Mouse (Mus musculus) limb, embryonic 11.5 days (tissue): Measurements from ENCODE around the gene Capn11. TPM values are rescaled to one million over a fixed set of nuclear protein-coding genes. Genes with fewer than 3 reads are reported as not detected.

ENCODE experiments used
- ATAC-seq: fragments of 200-750 bp; cut with Nextera tagmentation; 2 replicates; pipeline ENCODE4 v1.8.0; 2017; ENCODE audit warnings: low read depth; ENCODE audit not compliant: insufficient number of reproducible peaks, low FRiP score, low TSS enrichment
- DNase-seq: peaks from one replicate; pipeline ENCODE4 v3.0.0-alpha.2; 2015; ENCODE audit warnings: low spot score
- H3K27ac ChIP-seq: fragments of 300-500 bp; sonication (generic); replicated peaks from 2 replicates; pipeline ENCODE4 v1.5.1; 2014; ENCODE audit warnings: low read depth, mild to moderate bottlenecking, low read length
- H3K27me3 ChIP-seq: fragments of 300-500 bp; sonication (generic); 2 replicates; pipeline ENCODE4 v1.6.1; 2014; ENCODE audit warnings: mild to moderate bottlenecking, low read length, mixed read lengths; ENCODE audit not compliant: control insufficient read depth, insufficient read depth
- H3K36me3 ChIP-seq: fragments of 300-500 bp; sonication (generic); 2 replicates; pipeline ENCODE4 v1.6.1; 2014; ENCODE audit warnings: mild to moderate bottlenecking, low read length, moderate library complexity, mixed read lengths; ENCODE audit not compliant: control insufficient read depth, insufficient read depth
- H3K4me1 ChIP-seq: fragments of 300-500 bp; sonication (generic); 2 replicates; pipeline ENCODE4 v1.6.1; 2014; ENCODE audit warnings: low read length, mixed read lengths; ENCODE audit not compliant: control insufficient read depth, insufficient read depth
- H3K4me2 ChIP-seq: fragments of 300-500 bp; sonication (generic); 2 replicates; pipeline ENCODE4 v1.6.1; 2014; ENCODE audit warnings: low read depth, mild to moderate bottlenecking, moderate library complexity; ENCODE audit not compliant: severe bottlenecking
- H3K4me3 ChIP-seq: fragments of 300-500 bp; sonication (generic); 2 replicates; pipeline ENCODE4 v1.5.1; 2014; ENCODE audit warnings: low read depth, low read length
- H3K9ac ChIP-seq: fragments of 300-500 bp; sonication (generic); 2 replicates; pipeline ENCODE4 v1.6.1; 2014; ENCODE audit warnings: mild to moderate bottlenecking, low read length
- H3K9me3 ChIP-seq: fragments of 300-500 bp; sonication (generic); 2 replicates; pipeline ENCODE4 v1.6.1; 2016; ENCODE audit warnings: low read length; ENCODE audit not compliant: control insufficient read depth
- WGBS: fragments of 180-500 bp; shearing (Covaris S2); extraction: QIAGEN DNeasy Blood & Tissue Kit; methylation state at CpG from one replicate; pipeline ENCODE4 v1.1.7; 2014; 5-methylcytosine and 5-hydroxymethylcytosine counted together
- polyA plus RNA-seq: library from polyadenylated mRNA; unstranded; fragments of >200 nt; fragmentation: Nextera tagmentation; extraction: Ambion mirVana; gene quantifications from 2 replicates; pipeline ENCODE4 v1.2.1, GENCODE M21; 2014

Gene Capn11
- polyA plus RNA-seq, 1 experiment from 2014 or later, result 0.81 TPM

GRCm38 (mm10) chr17:45582188-45582587 lies 76.9 kb downstream of the Capn11 start:
- DNase-seq, result no peak
- no peak for ATAC-seq
- WGBS, result 93% methylated on average over 6 of the region's 6 CpGs
- H3K27ac ChIP-seq, result no peak overlapping the region
- no peak overlapping the region for H3K4me3 ChIP-seq
- no peaks in the 10 kb centered on the region for H3K27me3 ChIP-seq
- no peak overlapping the region for H3K9ac ChIP-seq
- H3K4me2 ChIP-seq, result no peak overlapping the region
- H3K9me3 ChIP-seq, result no peaks in the 10 kb centered on the region
- no peaks in the 10 kb centered on the region for H3K36me3 ChIP-seq
- peaks cover 14% of the 10 kb centered on the region for H3K4me1 ChIP-seq

GRCm38 (mm10) chr17:45581567-45581983 lies 77.5 kb downstream of the Capn11 start:
- H3K4me3 ChIP-seq, result no peak overlapping the region
- no peaks in the 10 kb centered on the region for H3K36me3 ChIP-seq
- ATAC-seq (no peak), DNase-seq (peak; percentile 85)
- WGBS, result 18% methylated on average over 2 of the region's 2 CpGs
- no peak overlapping the region for H3K4me2 ChIP-seq
- no peaks in the 10 kb centered on the region for H3K9me3 ChIP-seq
- no peaks in the 10 kb centered on the region for H3K27me3 ChIP-seq
- no peak overlapping the region for H3K27ac ChIP-seq
- H3K9ac ChIP-seq, result no peak overlapping the region
- peaks cover 14% of the 10 kb centered on the region for H3K4me1 ChIP-seq

GRCm38 (mm10) chr17:45580958-45581477 lies 78.1 kb downstream of the Capn11 start:
- H3K36me3 ChIP-seq, result no peaks in the 10 kb centered on the region
- H3K4me2 ChIP-seq, result no peak overlapping the region
- H3K27ac ChIP-seq, result no peak overlapping the region
- H3K27me3 ChIP-seq, result no peaks in the 10 kb centered on the region
- DNase-seq, result no peak
- peaks cover 14% of the 10 kb centered on the region for H3K4me1 ChIP-seq
- no peak overlapping the region for H3K4me3 ChIP-seq
- no peak overlapping the region for H3K9ac ChIP-seq
- ATAC-seq, result no peak
- no peaks in the 10 kb centered on the region for H3K9me3 ChIP-seq
- WGBS, result 47% methylated on average over 12 of the region's 12 CpGs

Other genes starting within 250 kb of the Capn11 start
- gene Cdc5l, start 225.6 kb downstream of the Capn11 start, polyA plus RNA-seq, result 88.4 and 95.1 TPM in 2 replicates
- gene Spats1, start 183.9 kb downstream of the Capn11 start, polyA plus RNA-seq, result 0.44 and 0.77 TPM in 2 replicates
- gene Aars2, start 152.5 kb downstream of the Capn11 start, polyA plus RNA-seq, result 18.4 and 21.0 TPM in 2 replicates
- gene Tcte1, start 135.9 kb downstream of the Capn11 start, polyA plus RNA-seq, result 0.87 and 1.3 TPM in 2 replicates
- gene Tmem151b, start 109.6 kb downstream of the Capn11 start, polyA plus RNA-seq, result 5.2 and 5.7 TPM in 2 replicates
- gene Nfkbie, start 103.6 kb downstream of the Capn11 start, polyA plus RNA-seq, result 5.6 and 6.2 TPM in 2 replicates
- gene Slc35b2, start 95.5 kb downstream of the Capn11 start, polyA plus RNA-seq, result 90.5 and 92.0 TPM in 2 replicates
- 1,903 and 1,914 TPM in 2 replicates for gene Hsp90ab1, start 86.1 kb downstream of the Capn11 start, polyA plus RNA-seq
- 38.9 and 41.4 TPM in 2 replicates for gene Slc29a1, start 59.7 kb downstream of the Capn11 start, polyA plus RNA-seq
- 4.8 and 7.0 TPM in 2 replicates for gene Mymx, start 57.2 kb downstream of the Capn11 start, polyA plus RNA-seq
- 146 and 154 TPM in 2 replicates for gene Mrpl14, start 27.0 kb upstream of the Capn11 start, polyA plus RNA-seq
- gene Tmem63b, start 27.6 kb upstream of the Capn11 start, polyA plus RNA-seq, result 23.3 and 23.6 TPM in 2 replicates
- gene 1600014C23Rik, start 74.5 kb upstream of the Capn11 start, polyA plus RNA-seq, result not detected in 2 replicates